Mouse (Mus musculus) mature B cell (primary cell): ENCODE measurements around the gene Nr5a2.
"Not testable (repeated sequence)": the region's sequence is repeated elsewhere in the genome, so short reads cannot be mapped to it uniquely, and the experiment has no call there.

Source experiments
- in situ Hi-C: fragments of 300-500 bp; cut with MboI; formaldehyde crosslinking; loops from 2 replicates; pipeline ENCODE4 v1.14.3; 2019

The Nr5a2 gene

DNA sequence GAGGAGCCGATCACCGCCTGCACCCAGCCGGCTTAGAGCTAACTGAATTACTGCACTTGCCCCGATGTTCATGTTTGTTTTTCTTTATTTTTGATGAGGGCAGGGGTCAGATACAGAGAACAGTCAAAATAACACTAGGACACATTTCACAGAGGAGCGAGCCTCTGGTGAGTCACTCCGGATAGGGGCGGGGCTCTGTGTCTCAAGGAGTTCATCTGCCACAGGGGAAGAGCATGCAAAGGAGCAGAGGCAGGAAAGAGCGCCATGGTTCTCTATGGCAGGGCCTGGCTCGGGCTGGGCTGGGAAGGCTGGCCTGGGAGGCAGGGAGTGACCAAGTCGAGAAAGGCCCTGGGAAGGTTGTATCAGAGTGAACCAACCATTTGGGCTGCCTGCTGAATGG, 121.0 kb downstream of the Nr5a2 start:
- in situ Hi-C loops: no loop called here

DNA sequence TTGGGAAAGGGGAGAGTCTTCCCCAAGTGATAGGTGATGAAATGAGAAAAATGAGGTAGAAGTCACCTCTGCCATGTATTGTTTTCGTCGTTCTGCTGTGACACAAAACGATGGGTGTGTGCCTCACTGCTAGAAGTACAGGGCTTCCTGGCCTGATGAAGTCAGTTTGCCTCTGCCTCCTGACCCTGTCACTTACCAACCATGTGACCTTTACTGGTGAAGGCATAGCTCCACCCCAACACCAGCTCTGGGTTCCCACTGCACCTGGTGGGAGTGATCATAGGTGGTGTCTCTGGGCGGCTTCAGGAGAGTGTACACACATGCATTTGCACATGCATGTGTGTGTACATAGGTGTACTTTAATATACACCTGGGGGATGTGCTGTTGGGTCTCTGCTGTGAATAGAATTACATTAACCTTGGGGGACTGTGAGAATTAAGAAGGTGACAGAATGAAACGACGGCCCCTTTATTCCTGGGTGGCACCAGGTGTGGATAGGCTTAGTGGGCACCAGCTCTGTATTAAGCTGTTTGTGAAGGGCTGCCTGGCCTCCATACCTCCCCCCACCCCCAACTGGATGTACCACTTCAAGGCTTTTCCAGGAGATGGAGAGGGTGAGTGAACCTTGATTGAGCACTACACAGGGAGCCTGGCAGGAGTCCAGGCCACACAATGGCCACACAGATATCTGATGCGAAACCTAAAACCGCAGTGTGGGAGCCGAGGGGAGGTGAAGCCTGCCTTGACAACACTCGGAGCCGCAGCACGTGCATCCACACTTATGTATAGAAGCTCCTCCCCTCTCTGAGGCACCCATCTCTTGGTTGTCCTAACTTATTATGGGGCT, 127.7 kb downstream of the Nr5a2 start:
- in situ Hi-C loops: no loop called here

GRCm38 (mm10) chr1:136830992-136831391, 129.3 kb downstream of the Nr5a2 start:
- in situ Hi-C loops: no loop called here

DNA sequence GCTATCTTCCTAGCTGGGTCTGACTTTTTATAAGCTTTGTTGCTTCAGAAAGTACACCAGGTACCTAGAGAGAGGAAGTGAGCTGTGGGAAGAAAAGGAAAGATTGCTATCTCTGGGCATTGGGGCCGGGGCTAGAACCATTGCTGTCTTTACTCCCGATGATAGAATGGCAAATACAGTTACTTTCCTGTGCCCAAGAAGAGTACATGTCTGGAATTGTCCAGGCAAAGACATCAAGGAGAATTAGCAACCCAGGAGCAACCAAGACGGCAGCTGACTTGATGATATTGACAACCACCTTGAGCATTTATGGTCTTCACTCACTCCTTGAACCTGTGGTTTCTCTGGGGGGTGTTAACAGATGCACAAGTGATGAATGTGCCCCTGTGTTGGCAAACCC, 130.3 kb downstream of the Nr5a2 start:
- in situ Hi-C loops: no loop called here

DNA sequence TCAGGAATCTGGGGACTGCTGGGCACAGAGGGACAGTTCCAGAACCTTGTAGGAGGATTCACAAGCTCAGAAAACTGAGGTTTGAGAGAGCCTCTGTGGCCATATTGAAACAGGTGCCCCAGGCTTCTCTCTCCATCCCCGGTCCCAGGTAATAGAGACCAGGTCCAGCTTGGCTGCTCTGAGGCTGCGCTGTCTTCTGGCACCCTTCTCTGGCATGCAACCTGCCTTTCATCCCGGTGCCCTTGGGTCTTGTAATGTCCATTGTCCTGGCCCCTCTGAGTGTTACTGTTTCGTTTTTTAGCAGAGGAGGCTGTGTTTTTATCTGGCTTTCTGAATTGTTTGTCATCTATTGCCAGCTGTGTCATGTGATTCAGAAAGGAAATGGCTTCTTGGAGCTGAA, 136.4 kb downstream of the Nr5a2 start:
- in situ Hi-C loops: no loop called here

DNA sequence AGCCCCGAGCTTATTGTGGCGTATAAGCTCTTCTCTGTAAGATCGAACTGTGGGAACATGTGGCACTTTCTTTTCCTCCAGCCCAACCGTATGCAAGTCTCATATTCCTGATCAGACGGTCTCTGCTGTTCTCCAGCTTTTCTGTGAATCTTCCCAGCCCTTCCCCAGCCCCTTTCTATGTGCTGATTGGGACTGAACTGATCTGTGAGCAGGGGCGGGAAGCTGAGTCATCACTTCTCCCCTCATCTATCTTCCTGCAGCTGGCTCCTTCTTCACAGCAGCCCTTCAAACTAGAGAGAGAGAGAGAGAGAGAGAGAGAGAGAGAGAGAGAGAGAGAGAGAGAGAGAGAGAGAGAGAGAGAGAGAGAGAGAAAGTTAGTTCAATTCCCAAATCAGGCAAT, 159.6 kb downstream of the Nr5a2 start:
- in situ Hi-C loops: no loop called here

- in situ Hi-C loops: no loop called here
Observed at GRCm38 (mm10) chr1:136796361-136797090, 163.7 kb downstream of the Nr5a2 start.

DNA sequence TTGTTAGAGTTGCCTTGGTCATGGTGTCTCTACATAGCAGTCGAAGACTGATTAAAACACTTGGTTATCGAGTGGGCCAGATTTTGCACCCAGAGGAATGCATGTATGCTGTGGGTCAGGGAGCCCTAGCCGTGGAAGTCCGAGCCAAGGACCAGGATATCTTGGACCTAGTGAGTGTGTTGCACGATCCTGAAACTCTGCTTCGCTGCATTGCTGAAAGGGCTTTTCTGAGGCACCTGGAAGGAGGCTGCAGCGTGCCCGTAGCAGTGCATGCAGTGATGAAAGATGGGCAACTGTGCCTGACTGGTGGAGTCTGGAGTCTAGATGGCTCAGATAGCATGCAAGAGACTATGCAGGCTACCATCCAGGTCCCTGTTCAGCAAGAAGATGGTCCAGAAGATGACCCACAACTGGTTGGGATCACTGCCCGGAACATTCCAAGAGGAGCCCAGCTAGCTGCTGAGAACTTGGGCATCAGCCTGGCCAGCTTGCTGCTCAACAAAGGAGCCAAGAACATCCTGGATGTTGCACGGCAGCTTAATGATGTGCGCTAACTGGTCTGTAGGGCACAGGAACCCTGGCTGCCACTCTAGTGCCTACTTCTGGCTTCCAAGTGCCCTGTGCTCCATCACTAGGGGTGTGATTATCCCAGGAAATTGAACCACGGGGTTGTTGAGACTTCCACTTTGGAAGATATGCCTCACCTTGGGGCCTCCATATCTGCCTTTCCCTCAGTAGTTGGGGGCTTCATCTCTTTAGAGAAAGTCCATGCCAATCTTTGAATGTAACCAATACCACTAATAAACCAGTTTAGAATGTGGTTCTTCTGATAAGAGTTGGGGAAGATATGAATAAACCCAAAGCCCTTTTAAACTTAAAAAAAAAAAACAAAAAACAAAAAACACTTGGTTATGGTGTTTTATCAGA, 167.0 kb downstream of the Nr5a2 start:
- in situ Hi-C loops: not testable (repeated sequence)
